Mouse (Mus musculus) CD8-positive naive resting alpha-beta T cell, adult 2 months (primary cell): ENCODE data around the gene Gm28269.

ENCODE experiments used
- DNase-seq, 2 experiments: peaks; one replicate each; pipeline ENCODE4 v3.0.0; 2022; ENCODE audit warnings: low read depth in 2 of 2, low spot score in 2 of 2

Gene Gm28269

GRCm38 (mm10) chrX:21744997-21745396 is at the start of gene Gm28269:
Gm28269 (minus strand) TSS chrX:21745097.
- DNase-seq, result no peak

GRCm38 (mm10) chrX:21716885-21717284 is 28.0 kb downstream of the Gm28269 start:
- no peak for DNase-seq

- DNase-seq, result no peak
Measured at GRCm38 (mm10) chrX:21715293-21715692, 29.6 kb downstream of the Gm28269 start.

- DNase-seq, result no peak
Measured at GRCm38 (mm10) chrX:21714829-21715228, 30.1 kb downstream of the Gm28269 start, which contains the start of gene Slc6a14. Slc6a14 (plus strand) TSS chrX:21714896.

- DNase-seq, result no peak
Measured at GRCm38 (mm10) chrX:21704470-21704869, 40.4 kb downstream of the Gm28269 start.

- no peak for DNase-seq
Measured at GRCm38 (mm10) chrX:21701646-21702045, 43.3 kb downstream of the Gm28269 start.

- no peak for DNase-seq
Measured at GRCm38 (mm10) chrX:21695687-21696086, 49.2 kb downstream of the Gm28269 start.

GRCm38 (mm10) chrX:21695220-21695619 is 49.7 kb downstream of the Gm28269 start:
- no peak for DNase-seq
